Mouse (Mus musculus): ENCODE measurements around the gene Vmn2r35. TPM values are rescaled to one million over a fixed set of nuclear protein-coding genes. Genes with fewer than 3 reads are reported as not detected.
"Not testable (repeated sequence)": the region's sequence is repeated elsewhere in the genome, so short reads cannot be mapped to it uniquely, and the experiment has no call there.

The Vmn2r35 gene
- not detected in 2 replicates for polyA plus RNA-seq (2011; ENCODE audit: insufficient read depth, insufficient read length, low read depth, missing spikeins)

DNA sequence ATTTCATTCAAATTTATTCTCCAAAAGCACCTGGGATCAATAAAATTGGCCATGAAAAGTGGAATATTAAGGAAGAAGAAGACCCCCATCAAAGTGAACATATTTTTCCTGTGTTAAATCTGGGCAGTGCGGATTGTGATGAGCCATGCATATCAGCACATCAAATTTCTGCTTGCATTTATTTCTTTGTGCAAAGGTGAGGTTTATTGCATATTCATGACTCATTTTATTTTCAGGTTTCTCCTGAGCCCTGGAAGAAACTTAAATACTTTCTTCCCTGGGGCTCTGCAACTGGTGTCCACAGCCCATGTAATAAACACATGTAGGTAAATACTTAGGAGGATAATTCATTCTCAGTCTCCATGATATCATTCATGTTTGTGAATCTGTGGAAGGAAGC, at the start of gene Vmn2r35:
Gene Vmn2r35 (minus strand): TSS at position 101 of the 400 bp plus-strand sequence.
- not testable (repeated sequence) for H3K9me3 ChIP-seq (replicated peaks; ENCODE audit: control insufficient read depth, insufficient read depth, low read length, poor library complexity, severe bottlenecking); H3K27me3 ChIP-seq (ENCODE audit: control insufficient read depth, insufficient read depth, low read length, poor library complexity, severe bottlenecking); H3K9ac ChIP-seq (ENCODE audit: low read depth, poor library complexity, severe bottlenecking); H3K36me3 ChIP-seq (ENCODE audit: control insufficient read depth, insufficient read depth, low read length, poor library complexity, severe bottlenecking); H3K4me3 ChIP-seq (ENCODE audit: low read depth, low read length); H3K4me1 ChIP-seq (ENCODE audit: control insufficient read depth, insufficient read depth, low read length); H3K27ac ChIP-seq (ENCODE audit: insufficient read depth, low read length)

DNA sequence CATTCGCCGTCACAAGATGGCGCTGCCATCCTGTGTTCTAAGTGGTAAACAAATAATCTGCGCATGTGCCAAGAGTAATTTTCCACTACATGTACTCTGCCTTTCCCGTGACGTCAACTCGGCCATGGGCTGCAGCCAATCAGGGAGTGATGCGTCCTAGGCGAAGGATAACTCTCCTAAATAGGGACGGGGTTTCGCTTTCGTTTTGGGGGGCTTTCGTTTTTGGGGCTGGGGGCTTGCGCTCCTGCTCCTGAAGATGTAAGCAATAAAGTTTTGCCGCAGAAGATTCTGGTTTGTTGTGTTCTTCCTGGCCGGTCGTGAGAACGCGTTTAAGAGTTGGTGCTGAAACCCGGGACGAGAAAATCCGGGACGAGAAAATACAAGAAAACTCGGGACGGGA, 25.5 kb downstream of the Vmn2r35 start:
- not testable (repeated sequence) for H3K4me1 ChIP-seq (ENCODE audit: control insufficient read depth, insufficient read depth, low read length); H3K9ac ChIP-seq (ENCODE audit: low read depth, poor library complexity, severe bottlenecking); H3K36me3 ChIP-seq (ENCODE audit: control insufficient read depth, insufficient read depth, low read length, poor library complexity, severe bottlenecking); H3K27ac ChIP-seq (ENCODE audit: insufficient read depth, low read length); H3K9me3 ChIP-seq (replicated peaks; ENCODE audit: control insufficient read depth, insufficient read depth, low read length, poor library complexity, severe bottlenecking); H3K4me3 ChIP-seq (ENCODE audit: low read depth, low read length); H3K27me3 ChIP-seq (ENCODE audit: control insufficient read depth, insufficient read depth, low read length, poor library complexity, severe bottlenecking)

Other genes starting within 250 kb of the Vmn2r35 start
- gene Vmn2r34, start 130.4 kb downstream of the Vmn2r35 start, polyA plus RNA-seq (2011; ENCODE audit: insufficient read depth, insufficient read length, low read depth, missing spikeins), result not detected in 2 replicates
- gene Vmn2r36, start 82.6 kb upstream of the Vmn2r35 start, polyA plus RNA-seq (2011; ENCODE audit: insufficient read depth, insufficient read length, low read depth, missing spikeins), result not detected in 2 replicates

Measured in ES-Bruce4 (cell line).